Mouse (Mus musculus) right cerebral cortex, postnatal 10 days (tissue): ENCODE measurements at regions not wholly inside any gene's neighbourhood (a gene's known extent, or its start where the extent isn't known, plus 50 kb on each side); places are given as distances from the start of the nearest gene placed in this dataset.

Experiments
- DNase-seq, 2 experiments: peaks; one replicate each; pipeline ENCODE4 v3.0.0; 2021; ENCODE audit warnings: low spot score in 2 of 2

DNA sequence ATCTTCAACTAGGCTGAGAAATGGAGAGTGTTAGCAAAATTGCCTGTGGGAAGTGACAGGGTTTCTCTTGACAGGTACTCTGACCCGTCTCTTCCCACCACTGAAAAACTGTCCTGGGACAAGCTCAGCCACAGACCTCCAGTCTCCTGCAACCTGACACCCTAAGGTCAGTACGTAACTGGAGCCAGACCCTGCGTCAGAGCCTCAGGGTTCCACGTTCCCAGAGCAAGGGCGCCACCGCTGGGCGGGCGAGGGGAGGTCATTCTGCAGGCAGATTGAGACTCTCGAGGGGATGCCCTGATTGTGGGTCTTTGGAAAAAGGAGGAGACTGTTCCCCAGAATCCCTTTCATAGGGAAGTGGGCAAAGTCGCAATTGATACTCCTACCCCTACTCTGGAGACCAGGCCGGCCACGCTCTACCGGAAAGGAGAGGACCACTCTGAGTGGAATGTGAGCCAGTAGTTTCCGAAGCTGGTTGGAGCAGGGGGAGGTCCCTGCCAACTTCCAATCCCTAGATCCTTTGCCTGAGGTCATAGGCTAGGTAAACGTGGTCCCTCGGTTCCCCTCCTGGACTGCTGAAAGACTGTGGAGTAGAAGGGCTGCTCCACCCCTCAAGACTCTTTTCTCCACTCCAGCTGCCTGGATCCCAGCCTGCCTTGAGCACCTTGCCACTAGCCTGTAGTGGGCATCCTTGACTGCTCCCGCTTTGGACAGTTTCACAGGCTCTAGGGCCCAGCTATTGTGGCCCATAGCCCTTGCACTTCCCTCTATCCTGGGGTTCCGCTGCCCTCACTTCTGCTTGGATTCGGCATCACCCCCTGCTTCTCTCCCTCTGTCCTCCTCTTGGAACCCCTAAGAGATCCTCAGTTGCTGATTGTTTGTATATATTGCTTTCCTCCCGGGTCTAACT is 61.0 kb upstream of the Lpcat1 start:
- DNase-seq, result peak in 1 of 2 experiments; percentile 32

DNA sequence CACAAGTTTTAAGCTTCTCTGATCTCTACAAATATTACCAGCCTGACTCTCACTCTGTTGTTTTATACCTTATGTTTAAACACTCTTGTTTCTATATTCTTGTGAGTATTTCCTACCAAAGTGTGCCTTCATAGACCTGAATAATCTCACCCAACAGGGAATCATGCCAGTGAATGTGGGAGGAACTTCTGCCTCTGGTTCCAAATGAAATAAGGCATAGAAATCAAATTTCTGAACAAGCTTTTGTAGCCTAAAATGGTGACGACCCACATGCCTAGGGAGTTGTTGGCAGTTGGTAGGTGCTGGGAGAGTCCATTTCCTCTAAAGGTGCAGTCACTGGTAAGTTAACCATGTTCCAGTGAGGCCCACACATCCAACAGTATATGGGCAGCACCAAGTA is 66.1 kb upstream of the Lpcat1 start:
- no peak for DNase-seq

DNA sequence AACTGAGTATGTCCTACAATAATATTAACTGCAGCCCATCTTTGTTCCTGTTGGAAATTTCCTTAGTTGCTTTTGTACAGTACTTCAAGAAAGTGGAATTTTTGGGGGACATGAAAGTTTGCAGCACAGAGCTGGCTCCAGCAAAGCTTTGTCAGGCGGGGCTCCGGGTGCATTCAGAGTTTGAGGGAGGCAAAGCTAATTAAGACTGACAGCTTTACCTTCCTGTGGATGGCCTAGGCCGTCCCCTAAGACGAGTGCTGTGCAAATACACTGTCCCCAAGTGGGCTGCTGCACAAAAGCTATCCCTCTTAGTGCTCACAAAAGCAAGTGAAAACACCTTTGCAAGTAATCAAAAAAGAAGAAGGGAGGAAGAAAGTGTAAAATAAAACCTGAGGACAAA is 68.7 kb upstream of the Ndufs6 start:
- DNase-seq, result no peak

DNA sequence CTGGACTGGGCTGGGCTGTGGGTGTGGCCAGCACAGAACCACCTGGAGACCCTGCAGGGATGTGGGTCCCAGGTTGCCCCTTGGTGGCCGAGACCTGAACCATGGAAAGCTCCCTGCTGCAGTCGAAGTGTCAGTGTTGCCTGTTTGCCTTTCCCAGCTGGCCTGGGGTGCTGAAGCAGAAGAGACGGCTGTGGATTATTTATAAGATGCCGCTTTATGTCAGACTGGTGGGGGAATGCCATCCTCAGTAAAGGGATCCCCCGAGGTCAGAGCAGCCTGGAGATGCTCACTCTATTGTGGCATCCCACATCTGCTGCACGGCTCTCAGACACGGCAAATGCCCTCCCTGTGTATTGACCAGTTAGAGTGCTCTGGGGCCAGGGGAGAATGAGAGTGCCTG is 67.5 kb upstream of the Ndufs6 start:
- no peak for DNase-seq

DNA sequence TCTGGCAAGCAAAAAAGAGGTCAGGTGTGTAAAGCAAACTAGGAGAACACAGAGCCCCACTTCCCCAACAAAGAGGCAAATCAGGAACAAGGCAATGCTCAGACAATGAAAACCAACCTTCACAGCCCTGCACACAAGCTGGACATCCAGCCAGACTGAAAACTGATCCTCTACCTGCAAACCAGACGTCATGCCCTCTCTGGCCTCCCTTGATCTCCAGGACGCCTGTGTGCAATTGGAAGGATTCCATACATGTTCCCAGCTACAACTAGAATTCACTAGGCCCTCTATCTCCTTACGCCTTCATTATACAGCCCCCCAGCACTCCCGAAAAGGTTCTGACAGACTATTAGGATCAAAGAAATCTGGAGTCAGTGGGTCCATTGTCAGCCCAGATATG is 60.7 kb upstream of the Ndufs6 start:
- DNase-seq, result no peak

DNA sequence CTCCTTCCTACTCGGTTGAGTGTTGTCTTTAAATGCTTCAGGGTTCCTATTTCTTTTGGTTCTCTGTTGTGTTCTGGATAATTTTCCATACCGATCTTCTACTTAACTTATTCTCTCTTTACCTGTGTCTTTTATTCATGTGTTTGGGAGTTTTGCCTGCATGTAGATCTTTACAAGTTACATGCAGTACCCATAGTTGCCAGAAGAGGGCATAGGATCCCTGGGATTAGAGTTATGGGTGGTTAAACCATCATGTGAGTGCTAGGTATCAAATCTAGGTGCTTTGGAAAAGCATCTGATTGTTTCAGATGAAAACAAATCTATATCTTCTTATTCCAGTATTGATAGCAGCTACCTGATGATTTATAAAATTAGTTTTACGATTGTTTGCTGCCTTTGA is 55.2 kb upstream of the Ndufs6 start:
- DNase-seq, result no peak
